ENCODE assay signal across 21 mouse cellular contexts in the genomic region with DNA sequence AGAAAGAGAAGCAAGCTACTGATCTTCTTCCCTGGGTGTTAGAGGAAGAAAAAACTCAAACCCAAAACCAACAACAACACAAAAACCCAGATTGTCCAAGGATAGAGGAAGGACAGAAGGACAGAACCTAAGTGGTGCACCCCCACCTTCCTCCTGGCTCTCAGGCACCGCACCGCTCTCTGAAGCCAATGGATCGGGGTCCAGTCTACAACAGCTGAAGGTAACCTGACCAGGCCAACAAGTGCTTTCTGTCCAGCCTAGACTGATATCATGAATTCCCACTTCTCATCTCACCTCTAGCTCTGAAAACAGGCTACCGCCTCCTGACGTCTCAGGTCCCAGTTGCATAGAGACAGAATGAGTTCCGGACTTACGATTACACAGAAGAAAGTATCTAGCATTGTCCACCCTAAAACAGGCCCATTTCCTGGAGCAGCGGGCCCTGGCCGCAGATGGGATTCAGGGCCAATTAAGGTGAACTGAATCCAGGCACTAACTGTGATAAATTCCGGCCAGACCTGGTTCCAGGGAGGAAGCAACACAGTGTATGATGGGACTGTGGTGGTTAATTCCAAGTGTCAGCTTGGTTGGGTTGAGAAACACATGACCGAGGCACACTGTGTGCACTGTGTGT. TPM values are rescaled to one million over a fixed set of nuclear protein-coding genes. Genes with fewer than 3 reads are reported as not detected.
A peak's percentile ranks its signal among the peaks of the same experiment; 100 is the strongest.
DNase-seq lines count a peak whose midpoint lies in the region; ATAC-seq and TF ChIP-seq lines count a peak whose summit lies in the region.
"Had no signal": no experiment of that assay in that cellular context is flagged by ENCODE, and none has a peak within 500 bp of the region (broad histone marks: within the 10 kb centered on the region; RNA-seq: fewer than 3 reads in every experiment).

No protein-coding gene starts in this region.

- 79% methylated on average over 11 of the region's 11 CpGs for WGBS in heart, embryonic 13.5 days
- WGBS in heart, embryonic 11.5 days (ENCODE audit: insufficient replicate concordance), result 83% methylated on average over 11 of the region's 11 CpGs
- WGBS in limb, embryonic 10.5 days, result 91% methylated on average over 11 of the region's 11 CpGs

- peaks cover 7% of the 10 kb centered on the region; the same call in 1 of the 2 replicates for H3K36me3 ChIP-seq in heart, embryonic 13.5 days
- H3K36me3 ChIP-seq in heart, embryonic 11.5 days (ENCODE audit: control insufficient read depth, insufficient read depth, low read length), result no peaks in the 10 kb centered on the region; the same call in 1 of the 2 replicates
- peaks cover 11% of the 10 kb centered on the region for H3K36me3 ChIP-seq in limb, embryonic 10.5 days
- H3K36me3 ChIP-seq: intestine, embryonic 15.5 days; kidney, embryonic 15.5 days had no signal

- TF ChIP-seq CTCF in layer of hippocampus, adult 2 months (conservative IDR thresholded peaks at IDR 0.05), result no peak

- no peak for ATAC-seq in heart, embryonic 13.5 days (ENCODE audit: extremely low read depth, insufficient number of reproducible peaks, low FRiP score, low TSS enrichment)
- no peak for ATAC-seq in heart, embryonic 11.5 days (replicated peaks; ENCODE audit: insufficient number of reproducible peaks, low FRiP score, low TSS enrichment)
- ATAC-seq in frontal cortex, adult (ENCODE audit: low TSS enrichment), result no peak
- ATAC-seq: activated CD4-positive, CD25-positive, alpha-beta regulatory T cell, adult 4 months; forebrain, embryonic 14.5 days; intestine, embryonic 15.5 days; Patski had no signal

- no peaks in the 10 kb centered on the region for H3K27me3 ChIP-seq in heart, embryonic 13.5 days (replicated peaks)
- no peaks in the 10 kb centered on the region for H3K27me3 ChIP-seq in heart, embryonic 11.5 days (ENCODE audit: control insufficient read depth, insufficient read depth, low read length)
- no peaks in the 10 kb centered on the region for H3K27me3 ChIP-seq in limb, embryonic 10.5 days (ENCODE audit: low read depth, poor library complexity, severe bottlenecking)
- H3K27me3 ChIP-seq: CH12.LX; embryonic facial prominence, embryonic 13.5 days; intestine, embryonic 15.5 days; kidney, embryonic 15.5 days; Patski had no signal

- no peak overlapping the region for H3K4me2 ChIP-seq in heart, embryonic 13.5 days
- H3K4me2 ChIP-seq in heart, embryonic 11.5 days, result no peak overlapping the region
- H3K4me2 ChIP-seq: embryonic facial prominence, embryonic 13.5 days; hindbrain, embryonic 14.5 days; intestine, embryonic 15.5 days; kidney, embryonic 15.5 days had no signal

- H3K9me3 ChIP-seq in heart, embryonic 13.5 days, result no peaks in the 10 kb centered on the region
- H3K9me3 ChIP-seq in heart, embryonic 11.5 days (replicated peaks; ENCODE audit: control insufficient read depth, low read length), result no peaks in the 10 kb centered on the region
- no peaks in the 10 kb centered on the region for H3K9me3 ChIP-seq in limb, embryonic 10.5 days (replicated peaks)
- H3K9me3 ChIP-seq: embryonic facial prominence, embryonic 13.5 days; intestine, embryonic 15.5 days; kidney, embryonic 15.5 days had no signal

- no peak overlapping the region for H3K9ac ChIP-seq in heart, embryonic 13.5 days
- H3K9ac ChIP-seq in heart, embryonic 11.5 days (ENCODE audit: low read depth, low read length), result no peak overlapping the region
- H3K9ac ChIP-seq: embryonic facial prominence, embryonic 13.5 days; hindbrain, embryonic 14.5 days; intestine, embryonic 15.5 days; kidney, embryonic 15.5 days had no signal

- peaks cover 90% of the 10 kb centered on the region for H3K4me1 ChIP-seq in heart, embryonic 13.5 days
- peaks cover 60% of the 10 kb centered on the region for H3K4me1 ChIP-seq in heart, embryonic 11.5 days (ENCODE audit: control insufficient read depth, insufficient read depth, low read length)
- H3K4me1 ChIP-seq in limb, embryonic 10.5 days, result peaks cover 66% of the 10 kb centered on the region

- H3K27ac ChIP-seq in heart, embryonic 13.5 days (replicated peaks), result 0 out of 2 replicates have a peak overlapping the region, but pooled peaks have one; percentile 20
- H3K27ac ChIP-seq in heart, embryonic 11.5 days (ENCODE audit: low read depth, low read length), result no peak overlapping the region
- peak overlapping the region; percentile 5; the same call in 1 of the 2 replicates for H3K27ac ChIP-seq in layer of hippocampus, adult 2 months
- H3K27ac ChIP-seq in limb, embryonic 10.5 days, result peak overlapping the region; percentile 30; the same call in 1 of the 2 replicates
- H3K27ac ChIP-seq: embryonic facial prominence, embryonic 13.5 days; hindbrain, embryonic 14.5 days; intestine, embryonic 15.5 days; kidney, embryonic 15.5 days had no signal

- no peak overlapping the region for H3K4me3 ChIP-seq in heart, embryonic 13.5 days
- no peak overlapping the region for H3K4me3 ChIP-seq in heart, embryonic 11.5 days (ENCODE audit: low read depth, low read length)
- no peak overlapping the region for H3K4me3 ChIP-seq in layer of hippocampus, adult 2 months
- H3K4me3 ChIP-seq in limb, embryonic 10.5 days, result no peak overlapping the region
- H3K4me3 ChIP-seq: embryonic facial prominence, embryonic 13.5 days; intestine, embryonic 15.5 days; kidney, embryonic 15.5 days had no signal

- peak; percentile 93 for DNase-seq in heart, adult 11 months
- no peak for DNase-seq in heart, adult 8-10 months (ENCODE audit: low spot score)
- no peak for DNase-seq in layer of hippocampus, adult 2 months (ENCODE audit: low spot score in 2 of 2)
- DNase-seq in layer of hippocampus, postnatal 10 days (ENCODE audit: low spot score in 2 of 2), result no peak
- no peak for DNase-seq in limb, embryonic 10.5 days (ENCODE audit: low spot score)
- DNase-seq: adrenal gland, postnatal 14 days; cerebellum, adult 18-20 months; cerebellum, adult 9-11 months; cerebellum, postnatal 36 days; gastrocnemius, postnatal 14 days had no signal

RNA-seq across cellular contexts. Expression of a gene that starts 54.4 kb away (rescaled TPM):
- 100 to 1,000 TPM; 131 to 151 (median 141) TPM for total RNA-seq in heart, adult 8-10 months (2022)
- 15.2 and 19.2 TPM in 2 replicates for polyA plus RNA-seq in heart, embryonic 13.5 days (2015; fragmentation: Nextera tagmentation; extraction: Ambion mirVana)
- polyA plus RNA-seq in heart, embryonic 11.5 days (2014; fragmentation: Nextera tagmentation; extraction: Ambion mirVana), result 18.3 and 23.9 TPM in 2 replicates
- 1 to 10 TPM; 8.8 to 9.3 TPM for total RNA-seq in layer of hippocampus, adult 2 months (2021)
- 10 to 100 TPM; 14.3 to 15.5 TPM for total RNA-seq in layer of hippocampus, postnatal 10 days (2021)
- 18.0 and 21.1 TPM in 2 replicates for polyA plus RNA-seq in limb, embryonic 10.5 days (2016; fragmentation: Nextera tagmentation; extraction: Ambion mirVana)

RNA-seq across cellular contexts. Expression of a gene that starts 56.9 kb away (rescaled TPM):
- total RNA-seq in heart, adult 8-10 months (2022), result 10 to 100 TPM; 87.6 to 95.8 (median 92.4) TPM
- 29.9 and 30.4 TPM in 2 replicates for polyA plus RNA-seq in heart, embryonic 13.5 days (2015; fragmentation: Nextera tagmentation; extraction: Ambion mirVana)
- 33.6 and 38.3 TPM in 2 replicates for polyA plus RNA-seq in heart, embryonic 11.5 days (2014; fragmentation: Nextera tagmentation; extraction: Ambion mirVana)
- 10 to 100 TPM; 78.8 to 83.5 TPM for total RNA-seq in layer of hippocampus, adult 2 months (2021)
- 10 to 100 TPM; 75.8 to 79.0 TPM for total RNA-seq in layer of hippocampus, postnatal 10 days (2021)
- polyA plus RNA-seq in limb, embryonic 10.5 days (2016; fragmentation: Nextera tagmentation; extraction: Ambion mirVana), result 29.5 and 35.6 TPM in 2 replicates

Comparison
In these comparisons a context has a peak if more than half of its experiments do, and no peak if none do; other contexts are left out.
1. RNA of a gene that starts 54.4 kb away (total RNA-seq): 131 to 151 TPM in heart, adult 8-10 months; 14.3 to 15.5 TPM in layer of hippocampus, postnatal 10 days and 8.8 to 9.3 TPM in layer of hippocampus, adult 2 months; every median in the first group is over 4 times any median in the second.